Mouse (Mus musculus) layer of hippocampus, postnatal 25 days (tissue): Measurements from ENCODE around the gene Entpd6. TPM values are rescaled to one million over a fixed set of nuclear protein-coding genes. Genes with fewer than 3 reads are reported as not detected.
A peak's percentile ranks its signal among the peaks of the same experiment; 100 is the strongest.

Experiments
- DNase-seq, 2 experiments: peaks; one replicate each; pipeline ENCODE4 v3.0.0; 2022; ENCODE audit warnings: mixed read lengths in 2 of 2, low spot score in 1 of 2; ENCODE audit errors: extremely low spot score in 1 of 2
- total RNA-seq, 2 experiments: library from RNA; stranded (reverse); gene quantifications; 2 replicates each; pipeline ENCODE4 v1.2.3; 2021

Gene Entpd6
- 10 to 100 TPM; 65.9 to 70.6 TPM for total RNA-seq

DNA sequence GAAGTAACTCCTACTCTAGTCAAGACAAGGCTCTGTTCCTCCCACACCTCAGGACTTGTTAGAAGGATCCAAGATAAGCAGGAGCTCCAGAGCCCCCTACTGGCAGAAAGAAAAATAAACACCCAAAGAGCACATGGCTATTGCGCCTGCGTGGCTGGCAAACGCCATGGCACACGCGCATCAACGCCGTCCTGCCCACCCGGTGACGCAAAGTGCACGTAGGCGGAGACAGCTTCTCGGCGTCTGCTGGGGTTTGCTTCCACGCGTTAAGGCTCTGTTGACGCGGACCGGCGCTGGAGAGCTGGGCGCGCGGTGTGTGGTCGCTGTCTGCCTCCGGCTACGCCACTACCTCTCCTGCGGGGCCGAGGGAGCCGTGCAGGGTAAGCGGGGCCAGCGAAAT lies at the start of gene Entpd6:
Gene Entpd6, plus strand, starts transcription at position 189 of the 400 bp plus-strand sequence.
- peak; percentile 94 to 96 for DNase-seq

GRCm38 (mm10) chr2:150712167-150712674 lies 36.6 kb upstream of the Entpd6 start:
- DNase-seq: no peak

DNA sequence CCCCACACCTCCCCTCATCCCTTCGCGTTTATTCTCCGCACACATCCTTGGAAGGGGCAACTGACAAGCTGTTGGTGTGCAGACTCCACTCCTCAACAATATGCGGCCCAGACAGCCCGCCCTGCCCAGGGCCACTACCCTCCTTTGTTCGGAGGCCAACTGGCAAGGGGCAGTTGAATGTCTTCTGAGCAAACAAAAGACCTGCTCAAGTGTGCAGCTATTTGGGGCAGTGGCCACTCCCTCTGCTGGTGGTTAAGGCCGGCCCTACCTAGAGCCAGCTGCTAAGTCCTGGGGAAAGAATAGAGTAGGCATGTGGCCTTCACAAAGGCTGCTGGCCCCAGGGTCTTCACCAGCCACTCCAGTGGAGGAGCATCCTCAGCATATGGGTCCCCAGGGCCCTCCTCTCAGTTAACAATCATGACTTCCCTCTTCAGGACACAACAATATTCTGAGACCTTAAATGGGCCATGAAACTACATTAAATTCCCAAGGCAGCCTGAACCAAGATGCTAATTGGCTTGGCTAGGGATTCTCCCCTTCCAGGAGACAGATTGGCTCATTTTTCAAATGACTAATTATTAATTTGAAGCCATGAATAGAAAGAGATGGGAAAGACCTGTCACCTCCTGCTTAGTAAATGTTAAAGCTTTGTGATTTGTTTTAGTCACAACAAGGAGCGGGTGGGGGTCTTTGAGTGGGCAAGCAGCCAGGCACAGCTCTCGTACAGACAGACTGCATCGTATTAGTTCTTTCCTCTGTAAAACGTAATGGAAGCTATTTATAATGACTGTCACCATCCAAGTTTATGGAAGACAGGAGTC lies 12.9 kb upstream of the Entpd6 start:
- no peak for DNase-seq

DNA sequence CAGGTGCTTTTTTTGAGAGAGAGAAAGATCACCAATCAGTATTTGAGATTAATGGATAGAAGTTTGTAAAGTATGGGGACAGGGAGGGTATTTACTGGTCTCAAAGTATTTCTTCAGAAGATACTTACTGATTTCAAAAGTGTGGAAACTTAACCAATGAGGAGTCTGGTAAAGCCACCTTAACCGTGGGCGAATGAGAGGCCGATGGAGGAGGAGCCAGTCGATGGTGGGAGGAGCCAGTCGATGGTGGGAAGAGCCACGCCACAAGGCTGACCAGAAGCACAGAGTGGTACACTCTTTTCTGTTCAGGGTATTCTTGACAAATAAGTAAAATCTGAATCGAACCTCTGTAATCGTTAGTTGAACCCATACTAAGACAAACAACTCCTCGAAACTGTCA lies 11.0 kb upstream of the Entpd6 start:
- DNase-seq: no peak

- DNase-seq: no peak
Observed at GRCm38 (mm10) chr2:150740145-150740841, 8.5 kb upstream of the Entpd6 start.

DNA sequence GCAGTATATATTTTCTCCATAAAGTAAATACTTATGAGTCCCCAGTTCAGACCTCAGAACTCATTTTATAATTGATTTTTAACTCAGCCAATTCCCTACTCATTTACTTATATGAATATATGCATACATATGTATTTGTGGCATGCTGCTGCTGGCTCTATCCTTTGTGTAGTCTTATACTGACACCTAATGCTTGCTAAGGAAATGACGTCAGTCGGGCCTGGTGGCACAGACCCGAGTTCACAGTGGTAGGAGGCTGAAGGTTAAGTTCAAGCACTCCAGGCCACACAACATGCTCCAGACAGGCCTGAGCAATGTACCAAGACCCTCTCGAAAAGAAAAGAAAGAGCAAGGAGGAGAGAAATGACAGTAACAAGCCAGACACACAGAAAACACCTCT lies 7.4 kb upstream of the Entpd6 start:
- DNase-seq: no peak

GRCm38 (mm10) chr2:150745016-150745415 lies 3.8 kb upstream of the Entpd6 start:
- DNase-seq: no peak

DNA sequence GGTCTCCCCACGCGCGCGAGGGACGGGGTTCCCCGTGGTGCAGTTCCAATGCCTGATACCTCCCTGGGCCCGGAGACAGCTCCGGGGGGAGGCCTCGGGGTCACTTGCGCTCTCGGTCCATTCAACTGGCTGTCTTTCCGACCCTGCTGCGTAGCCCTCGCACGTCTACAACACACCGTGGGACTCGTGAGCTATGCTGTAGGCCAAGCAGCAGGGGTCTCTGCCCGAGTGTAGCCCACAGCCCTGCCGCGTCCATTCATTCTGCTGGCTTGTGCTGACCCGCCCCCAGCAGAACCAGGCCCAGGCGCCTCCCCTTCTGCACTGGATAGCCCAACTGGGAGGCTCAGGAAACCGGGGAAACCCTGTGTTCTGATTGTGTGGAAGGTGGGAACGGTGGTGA lies 441 bp downstream of the Entpd6 start:
- DNase-seq: peak in 1 of 2 experiments; percentile 31

DNA sequence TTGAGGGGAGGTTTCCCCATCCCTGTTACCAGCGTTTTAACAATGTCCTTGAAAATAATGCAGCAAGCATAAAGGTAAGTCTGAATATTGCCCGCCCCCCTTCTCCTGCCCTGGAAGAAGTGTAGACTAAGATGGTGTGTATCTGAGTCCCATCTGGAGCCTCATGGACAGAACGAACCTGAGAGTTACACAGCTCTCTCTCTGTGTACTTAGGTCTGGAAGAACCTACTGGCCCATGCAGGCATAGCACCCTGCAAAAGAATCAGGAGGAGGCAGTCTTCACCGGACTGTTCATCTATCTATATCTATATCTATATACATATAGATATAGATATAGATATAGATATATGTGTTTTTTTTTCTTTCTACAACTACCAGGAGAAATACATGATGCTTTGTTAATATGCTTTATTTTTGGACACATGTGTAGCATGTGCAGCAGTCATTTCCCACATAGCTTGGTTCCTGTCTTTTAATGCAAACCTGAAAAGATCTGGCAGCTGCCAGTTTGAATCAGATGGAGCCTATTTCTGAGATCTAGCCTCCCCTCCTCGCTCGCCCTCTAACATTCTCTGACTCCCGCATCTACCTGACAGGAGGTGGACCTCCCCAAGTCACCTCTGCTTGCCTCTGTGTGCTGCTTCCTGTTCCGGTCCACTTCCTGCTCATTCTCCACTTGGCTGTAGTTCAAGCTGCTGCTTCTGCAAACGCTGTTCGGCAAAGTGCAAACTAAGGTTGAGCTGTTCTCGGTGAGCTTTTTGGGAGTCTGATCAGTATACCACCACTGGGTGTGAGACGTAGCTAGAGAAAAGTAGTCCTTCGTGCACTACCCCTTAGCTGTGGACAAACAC lies 1.5 kb downstream of the Entpd6 start:
- no peak for DNase-seq

DNA sequence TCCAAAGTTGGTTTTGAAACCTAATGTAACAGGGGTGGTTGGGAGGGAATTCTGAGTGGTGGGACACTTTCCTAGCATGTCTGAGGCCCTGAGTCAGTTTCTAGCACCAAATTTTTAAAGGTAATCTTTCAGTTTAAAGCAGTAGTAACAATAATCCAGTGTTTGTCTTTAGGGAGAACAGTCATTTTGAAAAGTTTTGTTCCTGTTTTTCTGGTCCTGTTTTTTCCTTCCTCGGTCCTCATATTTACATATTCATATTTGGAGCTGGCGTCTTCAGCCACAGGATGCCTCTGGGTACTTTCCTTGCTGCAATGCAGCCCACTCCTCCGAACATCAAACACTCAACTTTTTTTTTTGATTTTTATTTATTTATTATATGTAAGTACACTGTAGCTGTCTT lies 6.2 kb downstream of the Entpd6 start:
- DNase-seq: no peak

- DNase-seq: no peak
Observed at GRCm38 (mm10) chr2:150761476-150761875, 12.6 kb downstream of the Entpd6 start.

DNA sequence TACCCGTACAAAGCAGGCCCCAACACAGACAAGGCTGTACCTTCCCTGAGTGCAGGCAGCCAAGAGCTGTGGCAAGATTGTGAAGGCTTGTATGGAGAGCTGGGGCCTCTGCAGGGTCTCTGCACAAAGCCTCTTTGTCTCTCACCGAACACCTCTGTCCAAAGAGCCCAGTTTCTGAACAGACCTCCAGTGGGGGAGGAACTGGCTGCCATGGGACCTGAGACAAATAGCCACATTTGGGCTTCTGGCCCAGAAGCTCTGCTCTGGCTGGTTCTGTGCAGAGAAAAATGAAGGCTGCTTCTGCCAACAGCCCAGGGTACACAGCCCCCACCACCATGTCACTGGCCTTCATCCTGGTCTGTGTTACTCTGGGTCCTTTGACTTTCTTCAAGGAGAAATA lies 16.8 kb downstream of the Entpd6 start:
- DNase-seq: no peak

DNA sequence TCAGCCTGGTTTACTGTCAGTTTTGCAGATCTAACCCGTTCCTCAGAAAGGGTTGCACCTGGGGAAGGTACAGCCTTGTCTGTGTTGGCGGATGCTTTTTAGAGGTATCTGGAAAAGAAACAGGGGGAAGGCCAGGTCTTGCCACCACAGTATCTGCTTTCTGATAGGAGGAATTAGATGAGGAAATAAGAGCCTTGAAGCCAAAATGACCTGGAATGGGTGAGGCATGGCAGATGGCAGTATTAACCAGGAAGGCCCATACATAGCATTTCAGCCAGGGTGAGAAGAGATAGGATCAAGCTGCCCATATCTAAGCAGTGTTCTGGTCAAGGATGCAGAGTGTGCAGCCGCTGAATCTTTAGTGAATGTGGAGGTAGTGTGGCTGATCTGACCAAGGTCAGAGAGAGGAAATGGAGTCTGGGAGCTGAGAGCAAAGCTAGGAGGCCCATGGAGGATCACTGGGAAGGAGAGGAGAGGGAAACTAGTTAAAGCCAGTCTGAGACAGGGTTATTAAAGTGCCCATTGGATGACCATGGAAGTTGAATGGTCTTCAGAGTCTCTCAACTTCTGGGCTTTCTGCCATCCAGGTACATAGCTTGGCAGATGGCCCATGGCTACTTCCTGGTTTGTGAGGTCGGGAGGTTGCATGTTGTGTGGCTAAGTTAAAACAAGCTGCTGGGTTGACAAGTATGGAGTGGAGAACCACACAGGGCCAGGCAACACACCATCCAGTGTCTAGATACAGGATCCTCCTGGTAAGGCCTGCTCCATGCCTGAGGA lies 17.4 kb downstream of the Entpd6 start:
- no peak for DNase-seq

GRCm38 (mm10) chr2:150768678-150769077 lies 19.8 kb downstream of the Entpd6 start:
- no peak for DNase-seq

GRCm38 (mm10) chr2:150770747-150771146 lies 21.9 kb downstream of the Entpd6 start:
- DNase-seq: no peak

DNA sequence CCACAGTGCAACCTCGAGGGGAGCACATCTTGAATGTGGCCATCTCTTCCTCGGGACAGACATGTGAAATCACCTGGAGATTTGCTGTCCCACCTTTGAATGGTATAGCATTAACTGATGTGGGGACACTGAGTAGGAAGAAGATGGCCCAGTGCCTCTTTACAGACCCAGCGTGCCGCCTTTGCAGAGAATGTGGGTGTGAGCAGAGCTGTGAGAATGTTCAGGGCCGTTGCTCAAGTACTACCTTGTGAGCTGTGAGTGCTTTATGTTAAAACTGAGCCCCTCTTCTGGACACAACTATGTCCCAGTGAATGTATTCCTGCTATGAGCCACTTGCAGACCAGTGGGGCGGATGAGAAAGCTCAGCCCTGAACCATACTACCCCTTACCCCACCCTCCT lies 22.3 kb downstream of the Entpd6 start:
- no peak for DNase-seq

GRCm38 (mm10) chr2:150771996-150772395 lies 23.2 kb downstream of the Entpd6 start:
- no peak for DNase-seq

- no peak for DNase-seq
Observed at GRCm38 (mm10) chr2:150772466-150773119, 23.8 kb downstream of the Entpd6 start.

GRCm38 (mm10) chr2:150782801-150783200 lies 34.0 kb downstream of the Entpd6 start:
- DNase-seq: no peak
